In genomic region chr9:48653399-48654070, GRCm38 (mm10) we compare ENCODE assay signal across 12 mouse cellular contexts.
"Had no signal": no experiment of that assay in that cellular context is flagged by ENCODE, and none has a peak within 500 bp of the region (broad histone marks: within the 10 kb centered on the region; RNA-seq: fewer than 3 reads in every experiment).

No protein-coding gene starts in this region.

- H3K36me3 ChIP-seq: kidney, embryonic 15.5 days; liver, embryonic 13.5 days; midbrain, embryonic 12.5 days had no signal

- H3K9ac ChIP-seq: kidney, embryonic 15.5 days; liver, embryonic 13.5 days; midbrain, embryonic 12.5 days had no signal

- H3K9me3 ChIP-seq: kidney, embryonic 15.5 days; liver, embryonic 13.5 days; megakaryocyte, embryonic 14.5 days; midbrain, embryonic 12.5 days had no signal

- H3K4me2 ChIP-seq: kidney, embryonic 15.5 days; liver, embryonic 13.5 days; midbrain, embryonic 12.5 days had no signal

- ATAC-seq: intestine, postnatal 0 days had no signal

- DNase-seq: kidney, adult 2 months; kidney, postnatal 10 days; kidney, postnatal 36 days; layer of hippocampus, adult 9-11 months; liver, embryonic 13.5 days; lung, adult 2 months; thymus, adult 18-20 months; thymus, postnatal 36 days had no signal

- H3K27me3 ChIP-seq: megakaryocyte, embryonic 14.5 days; midbrain, embryonic 12.5 days had no signal

- H3K4me3 ChIP-seq: kidney, embryonic 15.5 days; liver, embryonic 13.5 days; megakaryocyte, embryonic 14.5 days; midbrain, embryonic 12.5 days had no signal

- H3K27ac ChIP-seq: kidney, embryonic 15.5 days; liver, embryonic 13.5 days; midbrain, embryonic 12.5 days had no signal
